In genomic region chr13:53019532-53019931, GRCm38 (mm10) we compare ENCODE assay signal across 10 mouse cellular contexts. TPM values are rescaled to one million over a fixed set of nuclear protein-coding genes. Genes with fewer than 3 reads are reported as not detected.
DNase-seq lines count a peak whose midpoint lies in the region; ATAC-seq and TF ChIP-seq lines count a peak whose summit lies in the region.
"Had no signal": no experiment of that assay in that cellular context is flagged by ENCODE, and none has a peak within 500 bp of the region (broad histone marks: within the 10 kb centered on the region; RNA-seq: fewer than 3 reads in every experiment).

No protein-coding gene starts in this region.

- no peak overlapping the region for H3K27ac ChIP-seq in liver, embryonic 12.5 days
- no peak overlapping the region for H3K27ac ChIP-seq in liver, postnatal 0 days (ENCODE audit: low read depth)
- H3K27ac ChIP-seq in hindbrain, embryonic 10.5 days = no peak overlapping the region
- H3K27ac ChIP-seq: heart, embryonic 15.5 days had no signal

- H3K4me1 ChIP-seq in liver, embryonic 12.5 days = no peaks in the 10 kb centered on the region
- 0 out of 2 replicates have a peak, but pooled peaks cover 4% of the 10 kb centered on the region for H3K4me1 ChIP-seq in liver, postnatal 0 days (ENCODE audit: insufficient read depth)
- no peaks in the 10 kb centered on the region; the same call in 1 of the 2 replicates for H3K4me1 ChIP-seq in hindbrain, embryonic 10.5 days (replicated peaks)

- no peaks in the 10 kb centered on the region for H3K9me3 ChIP-seq in liver, embryonic 12.5 days (replicated peaks)
- no peaks in the 10 kb centered on the region for H3K9me3 ChIP-seq in liver, postnatal 0 days (ENCODE audit: low read length)
- no peaks in the 10 kb centered on the region for H3K9me3 ChIP-seq in hindbrain, embryonic 10.5 days
- H3K9me3 ChIP-seq: heart, embryonic 15.5 days had no signal

- DNase-seq in cerebellum, postnatal 14 days = peak; percentile 17 to 37
- no peak for DNase-seq in cerebellum, adult 8-10 months
- DNase-seq in liver = peak; percentile 16
- no peak for DNase-seq in liver, postnatal 0 days
- DNase-seq in thymus, postnatal 25 days = peak; percentile 50
- no peak for DNase-seq in hindbrain, embryonic 10.5 days (ENCODE audit: low spot score)
- no peak for DNase-seq in ovary, postnatal 10 days (ENCODE audit: low spot score)

- no peak overlapping the region for H3K9ac ChIP-seq in liver, embryonic 12.5 days
- no peak overlapping the region for H3K9ac ChIP-seq in liver, postnatal 0 days (replicated peaks)
- H3K9ac ChIP-seq: heart, embryonic 15.5 days had no signal

- no peaks in the 10 kb centered on the region for H3K27me3 ChIP-seq in liver, embryonic 12.5 days (replicated peaks)
- H3K27me3 ChIP-seq in liver, postnatal 0 days (ENCODE audit: insufficient read depth, low read length) = no peaks in the 10 kb centered on the region
- H3K27me3 ChIP-seq in hindbrain, embryonic 10.5 days (ENCODE audit: insufficient read depth, poor library complexity, severe bottlenecking) = no peaks in the 10 kb centered on the region
- H3K27me3 ChIP-seq: heart, embryonic 15.5 days had no signal

- no peak overlapping the region for H3K4me2 ChIP-seq in liver, embryonic 12.5 days
- H3K4me2 ChIP-seq in liver, postnatal 0 days (ENCODE audit: low read depth, low read length) = no peak overlapping the region
- H3K4me2 ChIP-seq: heart, embryonic 15.5 days had no signal

- no peaks in the 10 kb centered on the region for H3K36me3 ChIP-seq in liver, embryonic 12.5 days
- H3K36me3 ChIP-seq in liver, postnatal 0 days (replicated peaks; ENCODE audit: insufficient read depth, low read length) = no peaks in the 10 kb centered on the region
- no peaks in the 10 kb centered on the region for H3K36me3 ChIP-seq in hindbrain, embryonic 10.5 days
- H3K36me3 ChIP-seq: heart, embryonic 15.5 days had no signal

- 72% methylated on average over 6 of the region's 9 CpGs for WGBS in liver, embryonic 12.5 days (ENCODE audit: insufficient replicate concordance)
- WGBS in liver, postnatal 0 days (ENCODE audit: insufficient replicate concordance) = 82% methylated on average over 5 of the region's 9 CpGs
- WGBS in hindbrain, embryonic 10.5 days = 82% methylated on average over 9 of the region's 9 CpGs

- TF ChIP-seq EP300 in liver, postnatal 0 days (IDR thresholded peaks at IDR 0.05; ENCODE audit: low read depth) = no peak

- no peak for ATAC-seq in liver, embryonic 12.5 days
- ATAC-seq in liver, postnatal 0 days = no peak

- no peak overlapping the region for H3K4me3 ChIP-seq in liver, embryonic 12.5 days
- H3K4me3 ChIP-seq in liver, postnatal 0 days (ENCODE audit: low read depth, low read length) = no peak overlapping the region
- no peak overlapping the region for H3K4me3 ChIP-seq in hindbrain, embryonic 10.5 days
- H3K4me3 ChIP-seq: heart, embryonic 15.5 days; megakaryocyte, embryonic 14.5 days had no signal

- peak; percentile 58 for TF ChIP-seq CTCF in liver, postnatal 0 days (IDR thresholded peaks at IDR 0.05; ENCODE audit: low read depth)

RNA-seq across cellular contexts. Expression of gene Nfil3, which starts 38.7 kb away (rescaled TPM):
- polyA plus RNA-seq in liver, embryonic 12.5 days (2016; fragmentation: Nextera tagmentation; extraction: Ambion mirVana) = 5.0 and 5.4 TPM in 2 replicates
- 9.3 and 10.9 TPM in 2 replicates for polyA plus RNA-seq in liver, postnatal 0 days (2015; fragmentation: Nextera tagmentation; extraction: Ambion mirVana)
- polyA plus RNA-seq in hindbrain, embryonic 10.5 days (2016; fragmentation: Nextera tagmentation; extraction: Ambion mirVana) = 21.9 and 25.9 TPM in 2 replicates

Comparison
In these comparisons a context has a peak if more than half of its experiments do, and no peak if none do; other contexts are left out.
1. DNase-seq: peak in cerebellum, postnatal 14 days (2 of 2), liver (single experiment) and thymus, postnatal 25 days (single experiment); none in cerebellum, adult 8-10 months (single experiment), liver, postnatal 0 days (single experiment), hindbrain, embryonic 10.5 days (single experiment) and ovary, postnatal 10 days (single experiment).